Mouse (Mus musculus) ES-E14 (cell line): ENCODE results near the gene Cenpa.

Experiments
- CHD2 ChIP-seq: IDR thresholded peaks from 2 replicates; pipeline ENCODE4 v1.6.1; 2014; ENCODE audit warnings: mild to moderate bottlenecking, low read depth, low read length, inconsistent platforms
- HCFC1 ChIP-seq: IDR thresholded peaks from 2 replicates; pipeline ENCODE4 v1.6.1; 2012; ENCODE audit warnings: low read length, inconsistent platforms, borderline replicate concordance; ENCODE audit not compliant: insufficient read depth
- ZNF384 ChIP-seq: IDR thresholded peaks from 2 replicates; pipeline ENCODE4 v1.6.1; 2012; ENCODE audit warnings: low read depth, low read length, inconsistent platforms

GRCm38 (mm10) chr5:30628511-30628910 is 38.1 kb upstream of the Cenpa start:
- TF ChIP-seq CHD2 (no peak), HCFC1 (no peak), ZNF384 (no peak)
